Mouse (Mus musculus): Measurements from ENCODE around the gene Daw1.

DNA sequence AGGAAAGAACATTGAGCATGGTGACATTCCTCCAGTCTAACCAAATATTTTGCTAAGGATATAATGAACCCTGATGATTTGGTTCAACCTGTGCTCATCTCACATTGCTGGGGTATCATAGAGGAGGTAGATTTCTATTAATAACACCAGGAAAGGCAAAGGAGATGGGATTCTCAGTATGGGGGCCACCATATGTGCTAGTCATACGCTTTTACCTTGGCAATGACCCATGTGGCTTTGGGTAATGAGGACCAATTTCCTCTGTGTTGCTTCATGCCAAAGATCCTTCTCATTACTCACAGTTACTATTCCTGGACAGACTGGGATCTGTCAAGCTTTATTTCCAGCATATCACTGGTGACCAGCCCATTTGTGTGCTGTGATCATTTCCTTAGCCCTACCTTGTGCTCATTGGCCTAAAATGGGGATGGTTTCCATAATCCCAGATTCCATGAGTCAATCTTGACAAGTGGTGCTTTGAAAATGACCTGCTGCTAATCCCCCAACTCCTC lies 88.7 kb downstream of the Daw1 start:
- TF ChIP-seq CTCF (IDR thresholded peaks at IDR 0.05; ENCODE audit: extremely low read depth, insufficient read depth, insufficient read length, insufficient replicate concordance): no peak
- TF ChIP-seq POLR2A (IDR thresholded peaks at IDR 0.05; ENCODE audit: low read depth, low read length): no peak

All from spleen, adult 2 months (tissue).